Mouse (Mus musculus) liver, embryonic 14.5 days (tissue): Measurements from ENCODE around the gene Pgk1.

Source experiments
- CTCF ChIP-seq: IDR thresholded peaks from 2 replicates; pipeline ENCODE4 v1.5.1; 2016; ENCODE audit warnings: antibody characterized with exemption, low read depth, control low read depth
- EP300 ChIP-seq: IDR thresholded peaks from 2 replicates; pipeline ENCODE4 v1.6.1; 2016; ENCODE audit warnings: antibody characterized with exemption, low read depth

GRCm38 (mm10) chrX:106163995-106164394 is 22.9 kb upstream of the Pgk1 start:
- TF ChIP-seq EP300: no peak
- TF ChIP-seq CTCF: no peak
